Mouse (Mus musculus) small intestine, adult 2 months (tissue): ENCODE measurements around the gene Ubqlnl.

Experiments used
- CTCF ChIP-seq: fragments of 200-500 bp; IDR thresholded peaks from 2 replicates; pipeline ENCODE4 v1.5.1; 2012; ENCODE audit warnings: low read depth, mild to moderate bottlenecking, control low read depth, inconsistent platforms, low read length, moderate library complexity, mixed read lengths; ENCODE audit not compliant: insufficient replicate concordance, insufficient read length; ENCODE audit errors: extremely low read depth
- POLR2A ChIP-seq: fragments of 200-500 bp; IDR thresholded peaks from 2 replicates; pipeline ENCODE4 v1.6.1; 2012; ENCODE audit warnings: low read depth, mild to moderate bottlenecking, control low read depth, inconsistent platforms, low read length, moderate library complexity

GRCm38 (mm10) chr7:104169634-104170204, 19.4 kb upstream of the Ubqlnl start:
- TF ChIP-seq CTCF = no peak
- no peak for TF ChIP-seq POLR2A
